Mouse (Mus musculus): ENCODE measurements around the gene Coro2b.

GRCm38 (mm10) chr9:62458457-62458856, 78.4 kb downstream of the Coro2b start:
- TF ChIP-seq CTCF (IDR thresholded peaks at IDR 0.05; ENCODE audit: low read depth) (no peak), EP300 (IDR thresholded peaks at IDR 0.05; ENCODE audit: low read depth) (no peak)

Measured in liver, embryonic 14.5 days (tissue).